Mouse (Mus musculus) c-Kit-positive CD71-positive TER-119-negative erythroid progenitor cells, embryonic 14.5 days (primary cell): ENCODE results near the gene Ace3.
"Not testable (repeated sequence)": the region's sequence is repeated elsewhere in the genome, so short reads cannot be mapped to it uniquely, and the experiment has no call there.

ENCODE experiments used
- DNase-seq: peaks from one replicate; pipeline ENCODE4 v3.0.0-alpha.2; 2013; ENCODE audit warnings: low read depth

The Ace3 gene

GRCm38 (mm10) chr11:105978634-105979033 is 15.8 kb upstream of the Ace3 start:
- DNase-seq: no peak

GRCm38 (mm10) chr11:105984452-105984851 is 10.0 kb upstream of the Ace3 start:
- no peak for DNase-seq

DNA sequence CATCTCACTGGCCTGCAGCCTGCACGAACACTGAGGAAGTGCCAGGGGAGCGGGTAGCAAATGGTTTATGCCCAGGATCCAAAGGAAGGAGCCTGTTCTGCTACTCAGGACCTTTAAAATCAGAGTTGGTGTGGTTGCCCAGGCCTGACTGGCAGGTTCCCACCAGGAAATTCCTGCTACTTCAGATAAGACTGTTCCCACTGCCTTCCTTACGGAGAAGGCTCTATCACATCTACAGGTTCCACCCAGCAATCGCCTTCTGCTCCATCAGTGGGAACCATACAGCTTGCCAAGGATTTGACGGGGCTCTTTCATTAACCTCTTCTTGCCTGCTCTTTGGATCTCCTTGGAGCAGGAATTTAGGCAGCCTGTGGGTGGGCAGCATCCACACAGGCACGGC is 7.0 kb upstream of the Ace3 start:
- DNase-seq: no peak

GRCm38 (mm10) chr11:105989446-105989845 is 5.0 kb upstream of the Ace3 start:
- no peak for DNase-seq

GRCm38 (mm10) chr11:105990231-105990630 is 4.2 kb upstream of the Ace3 start:
- DNase-seq: no peak

DNA sequence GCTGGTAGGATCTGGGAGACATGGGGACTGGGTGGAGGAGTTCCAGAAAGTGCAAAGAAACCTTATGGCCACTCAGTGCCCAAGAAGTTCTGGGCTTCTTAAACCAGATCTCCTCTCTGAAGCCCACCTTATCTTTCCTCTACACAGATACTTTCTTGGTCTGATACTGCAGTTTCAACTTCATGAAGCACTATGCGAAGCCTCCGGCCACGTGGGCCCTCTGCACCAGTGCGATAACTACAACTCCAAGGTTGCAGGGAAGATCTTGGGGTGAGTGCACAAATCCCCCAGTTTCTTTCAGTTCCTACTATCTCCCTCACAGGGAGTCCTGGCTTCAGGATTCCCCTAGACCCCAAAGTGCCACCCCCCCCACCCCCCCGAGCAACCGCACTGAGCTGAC is 5.6 kb downstream of the Ace3 start:
- DNase-seq: no peak

- peak; percentile 28 for DNase-seq
These were observed 7.2 kb downstream of the Ace3 start for GRCm38 (mm10) chr11:106001718-106002117.

DNA sequence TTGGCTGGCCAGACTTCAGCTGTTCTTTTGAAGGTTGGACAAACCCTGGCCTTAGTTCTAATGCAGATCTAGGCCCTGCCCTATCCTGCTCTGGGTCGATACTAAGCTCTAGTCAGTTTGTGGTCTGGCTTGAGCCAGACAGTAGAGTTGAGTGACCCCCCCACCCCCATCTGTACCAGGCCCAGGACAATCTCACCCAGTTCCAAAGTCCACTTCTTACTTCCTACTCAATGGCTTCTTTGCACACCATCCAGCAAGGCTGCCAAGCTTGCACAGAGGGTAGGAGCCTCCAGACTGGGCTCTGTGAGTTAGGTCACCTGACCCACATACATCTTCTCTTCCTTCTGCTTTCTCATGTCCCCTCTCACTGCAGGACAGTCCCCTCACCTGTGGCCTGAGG is 10.1 kb downstream of the Ace3 start:
- DNase-seq: no peak

GRCm38 (mm10) chr11:106005970-106006369 is 11.5 kb downstream of the Ace3 start:
- DNase-seq: no peak

GRCm38 (mm10) chr11:106007821-106008220 is 13.3 kb downstream of the Ace3 start, which contains the start of gene Kcnh6:
Gene Kcnh6, plus strand, starts transcription at chr11:106008124.
- peak; percentile 61 for DNase-seq

GRCm38 (mm10) chr11:106012711-106013110 is 18.2 kb downstream of the Ace3 start:
- no peak for DNase-seq

- no peak for DNase-seq
These were observed 19.2 kb downstream of the Ace3 start for GRCm38 (mm10) chr11:106013556-106014225.

GRCm38 (mm10) chr11:106016440-106016839 is 22.0 kb downstream of the Ace3 start:
- no peak for DNase-seq

GRCm38 (mm10) chr11:106020051-106020763 is 25.7 kb downstream of the Ace3 start:
- no peak for DNase-seq

- peak; percentile 25 for DNase-seq
These were observed 31.3 kb downstream of the Ace3 start for GRCm38 (mm10) chr11:106025774-106026173.

DNA sequence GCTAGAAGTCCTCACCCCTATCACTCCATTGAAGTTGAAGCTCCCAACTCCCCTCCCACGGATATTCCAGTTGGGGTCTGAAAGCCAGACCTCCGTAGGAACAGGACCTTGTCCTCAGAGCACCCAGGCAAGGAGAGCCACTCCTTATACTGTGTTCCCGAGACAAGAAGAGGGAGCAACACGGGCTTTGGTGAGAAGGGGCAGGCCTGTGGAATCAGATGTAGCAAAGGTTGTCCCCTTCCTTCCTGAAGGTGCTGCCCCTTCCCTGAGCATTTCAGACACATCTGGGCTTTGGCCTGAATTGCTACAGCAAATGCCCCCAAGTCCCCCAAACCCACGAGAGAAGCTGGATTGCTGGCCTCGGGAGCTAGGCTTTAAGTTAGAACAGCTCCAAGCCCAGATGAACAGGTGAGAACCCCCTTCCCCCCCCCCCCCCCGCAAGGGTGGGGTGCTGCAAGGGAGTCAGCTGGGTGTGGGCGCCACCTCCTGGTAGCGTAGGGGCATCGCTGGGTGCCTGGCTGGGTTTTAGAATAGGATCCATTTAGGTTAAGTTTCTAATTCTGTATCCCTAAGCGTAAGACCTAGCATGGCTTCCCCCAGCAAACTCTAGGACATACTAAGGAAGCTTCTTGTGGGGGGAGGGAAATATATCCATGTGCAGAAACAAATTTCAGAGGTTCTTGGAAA is 32.1 kb downstream of the Ace3 start:
- peak; percentile 29 for DNase-seq

- DNase-seq: no peak
These were observed 33.1 kb downstream of the Ace3 start for GRCm38 (mm10) chr11:106027607-106028006.

GRCm38 (mm10) chr11:106032074-106032473 is 37.6 kb downstream of the Ace3 start:
- not testable (repeated sequence) for DNase-seq

GRCm38 (mm10) chr11:106033491-106033919 is 39.0 kb downstream of the Ace3 start:
- DNase-seq: no peak

DNA sequence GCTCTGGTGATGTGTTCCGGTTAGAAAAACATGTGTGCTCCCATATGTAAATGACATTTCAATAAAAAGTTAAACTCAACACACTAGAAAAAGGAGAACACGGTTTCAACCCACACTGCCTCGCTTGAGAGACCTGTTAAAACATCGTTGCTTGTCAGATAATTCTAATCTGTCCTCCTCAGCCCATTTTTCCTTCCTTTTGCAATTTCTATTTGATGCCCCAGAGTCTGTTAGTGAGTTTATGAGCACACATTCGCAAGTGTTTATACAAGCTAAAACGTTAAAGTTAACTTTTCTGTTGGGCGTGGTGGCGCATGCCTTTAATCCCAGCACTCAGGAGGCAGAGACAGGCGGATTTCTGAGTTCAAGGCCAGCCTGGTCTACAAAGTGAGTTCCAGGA is 40.5 kb downstream of the Ace3 start:
- no peak for DNase-seq

DNA sequence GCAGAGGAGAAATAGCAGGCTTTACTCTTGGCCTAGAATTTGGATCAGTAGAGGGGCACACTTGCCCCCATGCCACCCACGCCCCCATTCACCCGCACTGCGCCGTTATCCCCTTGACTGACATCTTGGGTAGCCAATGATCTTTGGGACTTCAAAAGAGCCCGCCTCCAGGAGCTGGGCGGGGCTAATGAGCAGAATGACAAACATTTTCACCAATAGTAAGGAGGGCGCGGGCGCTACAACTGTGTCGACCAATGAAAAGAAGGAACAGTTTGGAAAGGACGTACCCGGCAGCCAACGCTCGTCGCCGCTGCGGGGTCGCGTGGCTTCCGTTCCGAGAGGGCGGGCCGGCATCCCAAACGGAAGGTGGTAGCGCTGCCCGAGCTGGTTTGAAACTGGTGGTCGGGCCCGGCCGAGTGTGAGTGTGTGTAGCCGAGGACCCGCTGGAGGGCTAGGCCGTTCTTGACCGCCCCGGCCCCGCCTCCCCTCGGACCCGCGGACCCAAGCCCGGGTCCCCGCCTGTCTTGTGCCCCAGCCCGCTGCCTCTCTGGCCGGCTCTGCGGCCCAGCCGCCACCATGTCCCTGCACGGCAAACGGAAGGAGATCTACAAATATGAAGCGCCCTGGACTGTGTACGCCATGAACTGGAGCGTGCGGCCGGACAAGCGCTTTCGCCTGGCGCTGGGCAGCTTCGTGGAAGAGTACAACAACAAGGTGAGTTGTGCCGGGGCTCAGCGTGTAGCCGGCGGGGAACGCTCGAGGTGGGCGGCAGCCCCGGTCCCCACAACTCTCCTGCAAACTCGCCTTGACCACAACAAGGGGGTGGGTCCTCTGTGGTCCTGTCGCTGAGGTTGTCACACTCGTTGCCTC is 42.3 kb downstream of the Ace3 start, which contains the start of gene Dcaf7:
Gene Dcaf7, plus strand, starts transcription at position 325 of the 870 bp plus-strand sequence.
- peak; percentile 96 for DNase-seq

DNA sequence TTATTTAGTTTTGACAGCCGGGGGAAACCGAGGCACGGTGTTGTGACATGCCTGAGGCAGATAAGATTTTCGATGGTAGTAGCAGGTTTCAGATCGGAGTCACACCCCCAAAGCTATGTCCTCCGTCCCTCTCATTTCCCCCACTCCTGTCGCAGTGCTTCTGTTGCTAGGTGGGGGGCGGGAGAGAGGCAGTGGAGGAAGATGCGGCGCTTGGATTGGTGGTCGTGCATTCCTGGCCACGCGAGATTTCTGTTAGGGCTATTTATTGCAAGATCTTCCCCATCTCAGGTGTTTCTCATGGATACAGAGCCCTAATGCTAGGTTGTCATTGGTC is 42.9 kb downstream of the Ace3 start:
- DNase-seq: no peak
